Mouse (Mus musculus): ENCODE results near the gene Olfr837.
"Not testable (repeated sequence)": the region's sequence is repeated elsewhere in the genome, so short reads cannot be mapped to it uniquely, and the experiment has no call there.

Olfr837 gene

DNA sequence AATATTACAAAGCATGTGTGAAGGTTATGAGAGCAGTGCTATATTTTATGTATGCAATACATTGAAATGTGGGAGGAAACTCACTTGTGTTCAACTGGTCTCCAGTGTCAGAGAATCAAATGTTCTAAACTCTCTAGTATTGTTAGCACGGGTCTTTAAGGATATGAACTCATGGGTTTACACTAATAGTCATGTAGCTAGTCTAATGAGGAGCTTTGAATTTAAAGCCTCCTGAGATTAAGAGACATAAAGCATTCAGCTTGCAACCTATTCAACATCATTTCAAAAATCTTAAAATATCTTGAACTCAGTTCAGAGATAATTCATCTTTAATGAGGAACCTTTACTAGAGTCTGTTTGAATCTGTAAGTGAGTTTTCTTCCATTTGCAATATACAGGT, at the start of gene Olfr837:
Gene Olfr837, plus strand, starts transcription at position 301 of the 400 bp plus-strand sequence.
- Histone ChIP-seq H3K36me3 (ENCODE audit: insufficient read depth, low read length) (no peaks in the 10 kb centered on the region), H3K27me3 (ENCODE audit: insufficient read depth, low read length) (no peaks in the 10 kb centered on the region), H3K4me1 (replicated peaks; ENCODE audit: low read depth, low read length) (no peaks in the 10 kb centered on the region), H3K4me3 (replicated peaks; ENCODE audit: low read length) (no peak within 1 kb of the TSS), H3K9me3 (ENCODE audit: low read length) (no peaks in the 10 kb centered on the region)
- no peak for TF ChIP-seq POU5F1 (IDR thresholded peaks at IDR 0.05; ENCODE audit: borderline replicate concordance, low read length)
- no peak for TF ChIP-seq CTCF (conservative IDR thresholded peaks at IDR 0.05; ENCODE audit: low read length)
- TF ChIP-seq NANOG (IDR thresholded peaks at IDR 0.05; ENCODE audit: borderline replicate concordance, low read length), result no peak

DNA sequence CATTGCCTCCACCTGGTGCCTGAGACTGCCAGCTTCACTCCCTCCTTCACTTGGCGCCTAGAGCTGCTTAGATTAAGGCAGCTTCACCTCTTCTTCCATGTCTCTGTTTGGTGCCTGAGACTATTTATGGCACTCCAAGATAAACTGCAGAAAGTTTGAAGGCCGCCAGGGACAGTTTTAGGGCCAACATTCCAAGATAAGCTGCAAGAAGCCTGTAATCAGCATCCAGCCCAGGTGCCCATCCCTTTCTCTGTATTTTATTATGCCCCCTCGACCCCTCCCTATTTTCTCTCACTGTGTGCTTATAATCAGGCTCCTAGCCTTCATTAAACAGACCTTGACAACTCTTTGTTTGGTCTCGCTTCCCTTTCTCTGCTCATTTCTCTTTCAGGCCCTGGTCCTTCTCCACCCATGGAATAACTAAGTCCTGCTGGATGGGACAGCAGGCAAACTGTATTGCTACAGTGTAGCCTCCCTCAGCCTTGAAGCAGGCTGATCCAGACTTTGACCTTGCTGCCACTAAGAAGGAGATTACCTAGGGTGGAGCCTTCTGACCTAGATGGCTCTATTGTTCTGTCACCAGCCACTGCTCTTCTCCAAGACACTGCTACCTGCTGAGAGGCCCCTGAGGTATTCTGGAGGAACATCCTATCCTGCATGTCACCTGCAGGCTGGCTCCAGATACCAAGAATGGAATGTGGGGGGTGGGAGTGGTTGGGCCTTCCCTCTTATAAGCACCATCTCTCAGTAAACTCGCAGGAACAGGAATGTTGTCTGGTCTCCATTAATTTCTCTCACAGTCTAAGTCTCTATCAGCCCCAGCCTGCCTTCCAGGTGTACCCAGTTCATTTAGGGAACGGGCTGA, 43.0 kb upstream of the Olfr837 start:
- H3K4me3 ChIP-seq (replicated peaks; ENCODE audit: low read length), result peak overlapping the region; percentile 76
- H3K36me3 ChIP-seq (ENCODE audit: insufficient read depth, low read length), result not testable (repeated sequence)
- peaks cover 23% of the 10 kb centered on the region for H3K4me1 ChIP-seq (replicated peaks; ENCODE audit: low read depth, low read length)

DNA sequence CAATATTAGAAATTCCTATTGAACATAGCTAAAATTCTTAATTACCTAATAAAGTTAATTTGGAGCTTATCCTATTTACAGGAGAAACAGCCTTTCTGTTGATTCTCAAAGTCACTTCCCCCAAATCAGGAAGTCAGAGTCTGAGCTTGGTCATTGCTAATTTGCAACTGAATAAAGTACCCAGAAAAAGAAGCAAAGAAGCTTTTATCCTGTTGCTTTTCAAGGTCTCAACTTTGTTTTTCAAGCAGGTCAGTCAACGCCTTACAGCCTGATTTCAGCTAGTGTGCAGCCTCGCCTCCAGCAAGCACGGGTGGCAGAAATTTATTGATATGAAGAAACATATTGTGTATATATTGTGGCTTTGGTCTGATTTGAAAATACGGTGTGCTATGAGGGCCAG, 38.8 kb upstream of the Olfr837 start:
- peaks cover 26% of the 10 kb centered on the region for H3K36me3 ChIP-seq (ENCODE audit: insufficient read depth, low read length)
- TF ChIP-seq NANOG (IDR thresholded peaks at IDR 0.05; ENCODE audit: borderline replicate concordance, low read length) (peak; percentile 64; the same call in 1 of the 2 replicates), POU5F1 (IDR thresholded peaks at IDR 0.05; ENCODE audit: borderline replicate concordance, low read length) (no peak)
- H3K4me1 ChIP-seq (replicated peaks; ENCODE audit: low read depth, low read length), result peaks cover 25% of the 10 kb centered on the region
- H3K4me3 ChIP-seq (replicated peaks; ENCODE audit: low read length), result peak overlapping the region; percentile 23; the same call in 1 of the 2 replicates
- H3K9me3 ChIP-seq (ENCODE audit: low read length), result peaks cover 18% of the 10 kb centered on the region
- H3K27me3 ChIP-seq (ENCODE audit: insufficient read depth, low read length), result no peaks in the 10 kb centered on the region

More for the DNA sequence above, 43.0 kb upstream of the Olfr837 start:
- H3K9me3 ChIP-seq (ENCODE audit: low read length); H3K27me3 ChIP-seq (ENCODE audit: insufficient read depth, low read length): not testable (repeated sequence)

DNA sequence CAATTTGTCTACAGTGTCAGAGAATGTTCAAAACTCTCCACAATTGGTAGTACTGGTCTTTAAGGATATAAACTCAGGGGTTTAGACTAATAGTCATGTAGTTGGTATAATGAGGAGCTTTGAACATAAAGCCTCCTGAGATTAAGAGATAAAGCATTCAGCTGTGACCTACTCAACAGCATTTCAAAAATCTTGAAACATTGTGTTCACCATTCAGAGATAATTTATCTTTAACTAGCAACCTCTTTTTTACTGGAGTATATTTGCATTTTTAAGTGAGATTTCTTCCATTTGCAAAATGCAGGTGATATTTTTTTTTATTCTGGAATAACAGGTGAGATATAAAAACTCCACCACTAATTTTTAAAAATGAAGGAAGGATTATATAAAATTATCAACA, 16.0 kb upstream of the Olfr837 start, which contains the start of gene Olfr836:
Gene Olfr836, plus strand, starts transcription at position 301 of the 400 bp plus-strand sequence.
- H3K4me1 ChIP-seq (replicated peaks; ENCODE audit: low read depth, low read length), result no peaks in the 10 kb centered on the region

DNA sequence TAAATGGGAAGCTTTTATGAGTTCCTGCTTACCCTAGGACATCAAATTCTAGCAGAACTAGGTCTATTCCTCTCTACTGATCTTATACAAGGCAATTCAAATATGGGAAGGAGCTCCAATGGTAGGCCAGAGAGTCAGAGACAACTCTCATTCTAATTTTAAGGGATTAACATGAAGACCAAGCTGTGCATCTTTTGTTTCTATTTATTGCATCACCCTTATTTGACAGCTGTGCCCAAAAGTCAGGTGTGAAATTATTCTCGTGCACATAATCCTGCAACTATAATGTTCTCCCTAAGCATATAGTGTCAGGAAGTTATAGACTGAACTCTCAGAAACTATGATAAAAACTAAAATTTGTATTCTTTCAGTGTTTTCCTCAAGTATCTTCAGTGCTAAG, 41.1 kb downstream of the Olfr837 start, which contains the start of gene Olfr839-ps1:
Gene Olfr839-ps1, minus strand, starts transcription at position 101 of the 400 bp plus-strand sequence.
- Histone ChIP-seq H3K27me3 (ENCODE audit: insufficient read depth, low read length) (no peaks in the 10 kb centered on the region), H3K9me3 (ENCODE audit: low read length) (peaks cover 3% of the 10 kb centered on the region; the same call in 1 of the 2 replicates), H3K36me3 (ENCODE audit: insufficient read depth, low read length) (no peaks in the 10 kb centered on the region), H3K4me3 (replicated peaks; ENCODE audit: low read length) (no peak within 1 kb of the TSS), H3K4me1 (replicated peaks; ENCODE audit: low read depth, low read length) (no peaks in the 10 kb centered on the region)
- no peak for TF ChIP-seq POU5F1 (IDR thresholded peaks at IDR 0.05; ENCODE audit: borderline replicate concordance, low read length)
- TF ChIP-seq NANOG (IDR thresholded peaks at IDR 0.05; ENCODE audit: borderline replicate concordance, low read length), result no peak
- TF ChIP-seq CTCF (conservative IDR thresholded peaks at IDR 0.05; ENCODE audit: low read length), result no peak

More for the DNA sequence above, 16.0 kb upstream of the Olfr837 start, which contains the start of gene Olfr836:
- no peak for TF ChIP-seq CTCF (conservative IDR thresholded peaks at IDR 0.05; ENCODE audit: low read length)
- no peak for TF ChIP-seq POU5F1 (IDR thresholded peaks at IDR 0.05; ENCODE audit: borderline replicate concordance, low read length)
- no peak for TF ChIP-seq NANOG (IDR thresholded peaks at IDR 0.05; ENCODE audit: borderline replicate concordance, low read length)
- Histone ChIP-seq H3K27me3 (ENCODE audit: insufficient read depth, low read length) (no peaks in the 10 kb centered on the region), H3K4me3 (replicated peaks; ENCODE audit: low read length) (no peak within 1 kb of the TSS), H3K9me3 (ENCODE audit: low read length) (peaks cover 4% of the 10 kb centered on the region; the same call in 1 of the 2 replicates), H3K36me3 (ENCODE audit: insufficient read depth, low read length) (no peaks in the 10 kb centered on the region)

Measured in E14TG2a.4 (cell line).